Mouse (Mus musculus): ENCODE data around the gene Rfx2. TPM values are rescaled to one million over a fixed set of nuclear protein-coding genes. Genes with fewer than 3 reads are reported as not detected.

Gene Rfx2
- polyA plus RNA-seq, 1 experiment from 2014 or later: 3.5 TPM

GRCm38 (mm10) chr17:56870287-56870953 lies 39.6 kb upstream of the Rfx2 start:
- no peaks in the 10 kb centered on the region for H3K27me3 ChIP-seq (replicated peaks; ENCODE audit: control insufficient read depth, insufficient read depth, low read length)
- WGBS: 73% methylated on average over 15 of the region's 15 CpGs

GRCm38 (mm10) chr17:56869481-56869977 lies 38.7 kb upstream of the Rfx2 start:
- ATAC-seq (ENCODE audit: low read depth) (no peak), DNase-seq (ENCODE audit: low spot score) (no peak)
- H3K27ac ChIP-seq (replicated peaks; ENCODE audit: low read depth, low read length): no peak overlapping the region
- H3K4me2 ChIP-seq (ENCODE audit: low read depth, low read length): no peak overlapping the region
- H3K27me3 ChIP-seq (replicated peaks; ENCODE audit: control insufficient read depth, insufficient read depth, low read length): no peaks in the 10 kb centered on the region
- WGBS: 46% methylated on average over 9 of the region's 9 CpGs
- H3K4me1 ChIP-seq (ENCODE audit: control insufficient read depth, insufficient read depth, low read length): no peaks in the 10 kb centered on the region
- H3K9ac ChIP-seq (ENCODE audit: low read depth, low read length): no peak overlapping the region
- peaks cover 11% of the 10 kb centered on the region for H3K9me3 ChIP-seq (ENCODE audit: control insufficient read depth, low read length)
- no peaks in the 10 kb centered on the region for H3K36me3 ChIP-seq (ENCODE audit: control insufficient read depth, insufficient read depth, low read length)
- H3K4me3 ChIP-seq (ENCODE audit: low read depth, low read length): no peak overlapping the region

More at GRCm38 (mm10) chr17:56870287-56870953, 39.6 kb upstream of the Rfx2 start:
- Histone ChIP-seq H3K27ac (replicated peaks; ENCODE audit: low read depth, low read length) (no peak overlapping the region), H3K36me3 (ENCODE audit: control insufficient read depth, insufficient read depth, low read length) (no peaks in the 10 kb centered on the region), H3K4me2 (ENCODE audit: low read depth, low read length) (no peak overlapping the region), H3K4me3 (ENCODE audit: low read depth, low read length) (no peak overlapping the region), H3K9ac (ENCODE audit: low read depth, low read length) (no peak overlapping the region), H3K4me1 (ENCODE audit: control insufficient read depth, insufficient read depth, low read length) (no peaks in the 10 kb centered on the region), H3K9me3 (ENCODE audit: control insufficient read depth, low read length) (peaks cover 11% of the 10 kb centered on the region)
- no peak for DNase-seq (ENCODE audit: low spot score)
- ATAC-seq (ENCODE audit: low read depth): no peak

GRCm38 (mm10) chr17:56866071-56866470 lies 35.3 kb upstream of the Rfx2 start:
- H3K9me3 ChIP-seq (ENCODE audit: control insufficient read depth, low read length): peaks cover 11% of the 10 kb centered on the region
- ATAC-seq (ENCODE audit: low read depth): no peak
- WGBS: 76% methylated on average over 7 of the region's 7 CpGs
- DNase-seq (ENCODE audit: low spot score): no peak
- no peak overlapping the region for H3K9ac ChIP-seq (ENCODE audit: low read depth, low read length)
- no peak overlapping the region for H3K4me3 ChIP-seq (ENCODE audit: low read depth, low read length)
- no peak overlapping the region for H3K27ac ChIP-seq (replicated peaks; ENCODE audit: low read depth, low read length)
- no peaks in the 10 kb centered on the region for H3K36me3 ChIP-seq (ENCODE audit: control insufficient read depth, insufficient read depth, low read length)
- no peaks in the 10 kb centered on the region for H3K4me1 ChIP-seq (ENCODE audit: control insufficient read depth, insufficient read depth, low read length)
- H3K4me2 ChIP-seq (ENCODE audit: low read depth, low read length): no peak overlapping the region
- no peaks in the 10 kb centered on the region for H3K27me3 ChIP-seq (replicated peaks; ENCODE audit: control insufficient read depth, insufficient read depth, low read length)

GRCm38 (mm10) chr17:56861197-56861596 lies 30.4 kb upstream of the Rfx2 start:
- WGBS: 49% methylated on average over 3 of the region's 3 CpGs
- Histone ChIP-seq H3K27me3 (replicated peaks; ENCODE audit: control insufficient read depth, insufficient read depth, low read length) (no peaks in the 10 kb centered on the region), H3K9me3 (ENCODE audit: control insufficient read depth, low read length) (no peaks in the 10 kb centered on the region), H3K27ac (replicated peaks; ENCODE audit: low read depth, low read length) (no peak overlapping the region), H3K36me3 (ENCODE audit: control insufficient read depth, insufficient read depth, low read length) (no peaks in the 10 kb centered on the region), H3K4me2 (ENCODE audit: low read depth, low read length) (no peak overlapping the region), H3K4me3 (ENCODE audit: low read depth, low read length) (no peak overlapping the region), H3K4me1 (ENCODE audit: control insufficient read depth, insufficient read depth, low read length) (no peaks in the 10 kb centered on the region), H3K9ac (ENCODE audit: low read depth, low read length) (no peak overlapping the region)
- ATAC-seq (ENCODE audit: low read depth) (no peak), DNase-seq (ENCODE audit: low spot score) (no peak)

- DNase-seq (ENCODE audit: low spot score): peak; percentile 51
- Histone ChIP-seq H3K4me3 (ENCODE audit: low read depth, low read length) (no peak overlapping the region), H3K4me2 (ENCODE audit: low read depth, low read length) (no peak overlapping the region), H3K27ac (replicated peaks; ENCODE audit: low read depth, low read length) (no peak overlapping the region), H3K4me1 (ENCODE audit: control insufficient read depth, insufficient read depth, low read length) (no peaks in the 10 kb centered on the region), H3K27me3 (replicated peaks; ENCODE audit: control insufficient read depth, insufficient read depth, low read length) (no peaks in the 10 kb centered on the region), H3K9me3 (ENCODE audit: control insufficient read depth, low read length) (no peaks in the 10 kb centered on the region), H3K9ac (ENCODE audit: low read depth, low read length) (no peak overlapping the region), H3K36me3 (ENCODE audit: control insufficient read depth, insufficient read depth, low read length) (no peaks in the 10 kb centered on the region)
- peak; percentile 48; the same call in 1 of the 2 replicates for ATAC-seq (ENCODE audit: low read depth)
- WGBS: 43% methylated on average over 7 of the region's 7 CpGs
Measured at GRCm38 (mm10) chr17:56858922-56859321, 28.1 kb upstream of the Rfx2 start.

- ATAC-seq (ENCODE audit: low read depth) (0 out of 2 replicates have a peak, but pooled peaks have one; percentile 26), DNase-seq (ENCODE audit: low spot score) (peak; percentile 50)
- no peak overlapping the region for H3K4me2 ChIP-seq (ENCODE audit: low read depth, low read length)
Measured at GRCm38 (mm10) chr17:56858216-56858615, 27.4 kb upstream of the Rfx2 start.

GRCm38 (mm10) chr17:56855421-56855820 lies 24.6 kb upstream of the Rfx2 start:
- no peak overlapping the region for H3K4me2 ChIP-seq (ENCODE audit: low read depth, low read length)
- 80% methylated on average over 2 of the region's 3 CpGs for WGBS
- no peak for DNase-seq (ENCODE audit: low spot score)
- H3K36me3 ChIP-seq (ENCODE audit: control insufficient read depth, insufficient read depth, low read length): no peaks in the 10 kb centered on the region
- H3K9me3 ChIP-seq (ENCODE audit: control insufficient read depth, low read length): no peaks in the 10 kb centered on the region
- H3K27me3 ChIP-seq (replicated peaks; ENCODE audit: control insufficient read depth, insufficient read depth, low read length): no peaks in the 10 kb centered on the region
- ATAC-seq (ENCODE audit: low read depth): no peak
- H3K4me3 ChIP-seq (ENCODE audit: low read depth, low read length): no peak overlapping the region
- H3K9ac ChIP-seq (ENCODE audit: low read depth, low read length): no peak overlapping the region
- H3K4me1 ChIP-seq (ENCODE audit: control insufficient read depth, insufficient read depth, low read length): no peaks in the 10 kb centered on the region
- H3K27ac ChIP-seq (replicated peaks; ENCODE audit: low read depth, low read length): no peak overlapping the region

More at GRCm38 (mm10) chr17:56858216-56858615, 27.4 kb upstream of the Rfx2 start:
- Histone ChIP-seq H3K27me3 (replicated peaks; ENCODE audit: control insufficient read depth, insufficient read depth, low read length) (no peaks in the 10 kb centered on the region), H3K4me3 (ENCODE audit: low read depth, low read length) (no peak overlapping the region), H3K4me1 (ENCODE audit: control insufficient read depth, insufficient read depth, low read length) (no peaks in the 10 kb centered on the region), H3K9me3 (ENCODE audit: control insufficient read depth, low read length) (no peaks in the 10 kb centered on the region), H3K9ac (ENCODE audit: low read depth, low read length) (no peak overlapping the region), H3K27ac (replicated peaks; ENCODE audit: low read depth, low read length) (no peak overlapping the region), H3K36me3 (ENCODE audit: control insufficient read depth, insufficient read depth, low read length) (no peaks in the 10 kb centered on the region)
- WGBS: 49% methylated on average over 4 of the region's 4 CpGs

GRCm38 (mm10) chr17:56851167-56851566 lies 20.4 kb upstream of the Rfx2 start:
- H3K9ac ChIP-seq (ENCODE audit: low read depth, low read length): no peak overlapping the region
- WGBS: 77% methylated on average over 3 of the region's 3 CpGs
- H3K4me1 ChIP-seq (ENCODE audit: control insufficient read depth, insufficient read depth, low read length): no peaks in the 10 kb centered on the region
- no peak overlapping the region for H3K27ac ChIP-seq (replicated peaks; ENCODE audit: low read depth, low read length)
- ATAC-seq (ENCODE audit: low read depth) (no peak), DNase-seq (ENCODE audit: low spot score) (no peak)
- no peak overlapping the region for H3K4me3 ChIP-seq (ENCODE audit: low read depth, low read length)
- no peaks in the 10 kb centered on the region for H3K9me3 ChIP-seq (ENCODE audit: control insufficient read depth, low read length)
- H3K27me3 ChIP-seq (replicated peaks; ENCODE audit: control insufficient read depth, insufficient read depth, low read length): no peaks in the 10 kb centered on the region
- no peak overlapping the region for H3K4me2 ChIP-seq (ENCODE audit: low read depth, low read length)
- H3K36me3 ChIP-seq (ENCODE audit: control insufficient read depth, insufficient read depth, low read length): no peaks in the 10 kb centered on the region

GRCm38 (mm10) chr17:56849710-56850109 lies 18.9 kb upstream of the Rfx2 start:
- H3K27ac ChIP-seq (replicated peaks; ENCODE audit: low read depth, low read length): no peak overlapping the region
- no peak overlapping the region for H3K4me2 ChIP-seq (ENCODE audit: low read depth, low read length)
- WGBS: 85% methylated on average over 13 of the region's 13 CpGs
- no peaks in the 10 kb centered on the region for H3K27me3 ChIP-seq (replicated peaks; ENCODE audit: control insufficient read depth, insufficient read depth, low read length)
- no peaks in the 10 kb centered on the region for H3K36me3 ChIP-seq (ENCODE audit: control insufficient read depth, insufficient read depth, low read length)
- no peak overlapping the region for H3K9ac ChIP-seq (ENCODE audit: low read depth, low read length)
- no peaks in the 10 kb centered on the region for H3K4me1 ChIP-seq (ENCODE audit: control insufficient read depth, insufficient read depth, low read length)
- no peak for DNase-seq (ENCODE audit: low spot score)
- no peaks in the 10 kb centered on the region for H3K9me3 ChIP-seq (ENCODE audit: control insufficient read depth, low read length)
- no peak for ATAC-seq (ENCODE audit: low read depth)
- no peak overlapping the region for H3K4me3 ChIP-seq (ENCODE audit: low read depth, low read length)

All from embryonic facial prominence, embryonic 14.5 days (tissue).